Mouse (Mus musculus) G1E (cell line): ENCODE data around the gene Ccdc141.

Source experiments
- CTCF ChIP-seq: IDR thresholded peaks from 2 replicates; pipeline ENCODE4 v1.5.1; 2012; ENCODE audit warnings: low read depth, low read length, inconsistent platforms, mixed read lengths
- GATA1 ChIP-seq: IDR thresholded peaks from 2 replicates; pipeline ENCODE4 v1.6.1; 2012; ENCODE audit warnings: borderline replicate concordance, low read length, inconsistent platforms, mixed read lengths
- POLR2AphosphoS5 ChIP-seq: IDR thresholded peaks from 2 replicates; pipeline ENCODE4 v1.6.1; 2012; ENCODE audit warnings: low read depth, low read length, inconsistent platforms; ENCODE audit not compliant: insufficient replicate concordance
- TAL1 ChIP-seq: conservative IDR thresholded peaks from 2 replicates; pipeline ENCODE4 v1.6.1; 2012; ENCODE audit warnings: low read depth, low read length, inconsistent platforms, mixed read lengths

DNA sequence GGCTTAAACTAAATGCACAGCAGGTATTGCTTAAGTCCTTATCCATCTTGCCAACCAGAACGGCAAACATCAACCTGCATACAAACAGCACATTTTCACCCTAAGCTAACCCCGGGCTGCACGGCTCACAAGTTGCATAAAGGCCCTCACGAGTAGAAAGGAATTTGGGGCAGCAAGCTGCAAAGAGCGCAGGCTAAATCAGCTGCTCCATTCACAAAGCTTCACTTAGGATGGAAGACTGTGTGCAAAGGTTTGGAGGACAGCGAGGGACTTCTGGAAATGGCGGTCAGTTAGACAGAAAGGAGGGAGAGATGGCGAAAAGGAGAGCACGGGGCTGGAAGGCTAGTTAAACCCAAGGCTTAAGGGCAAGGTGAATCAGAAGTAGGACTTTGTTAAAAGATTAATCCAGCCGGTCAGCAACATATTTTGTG, 1.8 kb upstream of the Ccdc141 start:
- TF ChIP-seq CTCF (no peak), TAL1 (no peak), POLR2AphosphoS5 (no peak), GATA1 (no peak)
